Mouse (Mus musculus): Measurements from ENCODE around the gene Hacd2. TPM values are rescaled to one million over a fixed set of nuclear protein-coding genes. Genes with fewer than 3 reads are reported as not detected.

Hacd2 gene
- polyA plus RNA-seq, 1 experiment from 2014 or later: 49.1 TPM

DNA sequence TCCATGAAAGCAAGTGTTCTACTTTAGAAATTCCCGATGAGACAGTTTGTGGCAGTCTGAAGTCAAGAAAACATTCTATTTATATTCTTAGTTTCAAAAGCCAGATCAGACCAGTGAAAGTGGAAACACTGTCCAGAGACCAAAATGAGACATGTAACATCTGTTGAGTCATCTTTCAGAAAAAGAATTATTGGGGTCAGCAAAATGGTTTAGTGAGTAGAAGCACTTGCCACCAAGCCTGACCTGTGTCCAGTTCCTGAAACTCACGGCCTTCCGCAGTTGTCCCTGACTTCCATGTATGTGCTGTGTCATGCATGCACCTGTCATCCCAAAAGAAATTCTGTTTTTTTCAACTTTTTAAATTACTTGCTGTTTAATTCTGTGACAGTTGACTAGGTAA lies 34.6 kb downstream of the Hacd2 start:
- Histone ChIP-seq H3K36me3 (no peaks in the 10 kb centered on the region), H3K27ac (replicated peaks) (no peak overlapping the region), H3K27me3 (replicated peaks) (no peaks in the 10 kb centered on the region), H3K4me2 (no peak overlapping the region), H3K4me1 (no peaks in the 10 kb centered on the region), H3K9me3 (replicated peaks) (no peaks in the 10 kb centered on the region), H3K4me3 (replicated peaks) (no peak overlapping the region), H3K9ac (replicated peaks) (no peak overlapping the region)
- 93% methylated on average over 3 of the region's 3 CpGs for WGBS
- ATAC-seq (ENCODE audit: low FRiP score): no peak

DNA sequence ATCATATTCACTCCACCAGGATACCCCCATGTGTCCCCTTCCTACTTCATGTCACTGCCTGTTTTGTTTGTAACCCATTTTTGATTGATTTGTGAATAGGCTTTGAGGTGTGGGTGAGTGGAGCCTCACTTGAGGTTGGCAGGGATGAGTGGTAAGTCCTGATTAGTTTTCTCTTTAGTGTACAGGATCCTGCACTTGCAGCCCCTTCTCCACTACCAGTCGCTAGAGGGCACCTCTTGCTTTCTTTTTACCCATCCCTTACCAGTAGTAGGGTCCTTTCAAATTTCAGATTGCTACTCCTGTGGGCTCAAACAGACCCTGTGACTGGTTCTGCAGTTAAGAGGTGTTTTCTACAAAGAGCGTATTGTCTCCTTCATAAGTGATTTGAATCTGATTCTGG lies 38.8 kb downstream of the Hacd2 start:
- Histone ChIP-seq H3K4me3 (replicated peaks) (no peak overlapping the region), H3K36me3 (no peaks in the 10 kb centered on the region), H3K9ac (replicated peaks) (no peak overlapping the region), H3K27ac (replicated peaks) (no peak overlapping the region), H3K27me3 (replicated peaks) (no peaks in the 10 kb centered on the region), H3K4me1 (peaks cover 7% of the 10 kb centered on the region; the same call in 1 of the 2 replicates), H3K9me3 (replicated peaks) (no peaks in the 10 kb centered on the region), H3K4me2 (no peak overlapping the region)
- no peak for ATAC-seq (ENCODE audit: low FRiP score)
- WGBS: 64% methylated on average over 2 of the region's 2 CpGs

DNA sequence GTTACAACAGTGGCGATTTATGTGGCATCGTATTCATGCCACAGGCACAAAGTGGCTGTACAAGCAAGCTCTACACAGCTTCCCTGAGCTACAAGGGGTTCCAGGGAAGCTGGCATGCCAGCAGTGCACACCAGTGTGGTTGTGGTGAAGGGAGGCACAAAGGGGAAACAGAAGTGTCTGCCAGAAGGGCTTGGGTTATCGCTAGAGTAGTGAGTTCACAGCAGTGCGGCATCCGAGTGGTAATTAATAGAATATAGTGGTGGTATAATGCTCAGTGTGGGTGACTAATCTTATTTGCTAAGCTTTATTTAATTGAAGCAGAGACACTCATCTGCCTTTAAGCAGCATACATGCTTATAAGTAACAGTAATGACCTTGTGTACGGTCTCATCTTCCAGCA lies 43.5 kb downstream of the Hacd2 start:
- H3K27ac ChIP-seq (replicated peaks): 0 out of 2 replicates have a peak overlapping the region, but pooled peaks have one; percentile 18
- H3K9ac ChIP-seq (replicated peaks): no peak overlapping the region
- H3K4me2 ChIP-seq: no peak overlapping the region
- H3K9me3 ChIP-seq (replicated peaks): no peaks in the 10 kb centered on the region
- H3K36me3 ChIP-seq: no peaks in the 10 kb centered on the region
- H3K27me3 ChIP-seq (replicated peaks): no peaks in the 10 kb centered on the region
- no peak overlapping the region for H3K4me3 ChIP-seq (replicated peaks)
- no peak for ATAC-seq (ENCODE audit: low FRiP score)
- H3K4me1 ChIP-seq: peaks cover 7% of the 10 kb centered on the region; the same call in 1 of the 2 replicates
- WGBS: 40% methylated on average over 6 of the region's 6 CpGs

DNA sequence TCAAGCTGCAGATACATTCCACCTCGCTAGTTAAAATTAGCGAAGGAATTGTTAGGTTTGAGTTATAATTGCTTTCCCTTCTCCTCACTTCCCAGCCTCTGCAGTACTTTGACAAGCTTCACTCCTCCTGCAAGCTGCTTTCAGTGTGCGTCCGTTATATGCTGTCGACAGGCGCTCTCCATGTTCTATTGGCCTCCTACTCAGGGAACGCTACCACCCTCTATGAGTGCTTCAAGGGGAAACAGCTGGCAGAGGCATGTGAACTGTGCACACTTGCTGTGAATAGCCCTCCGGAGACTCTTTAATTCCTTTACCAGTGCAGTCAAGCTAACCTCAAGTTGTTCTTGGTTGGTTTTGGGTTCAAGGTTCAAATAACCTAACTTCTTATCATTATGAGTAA lies 44.9 kb downstream of the Hacd2 start:
- WGBS: 51% methylated on average over 8 of the region's 8 CpGs
- H3K4me1 ChIP-seq: peaks cover 7% of the 10 kb centered on the region; the same call in 1 of the 2 replicates
- H3K27me3 ChIP-seq (replicated peaks): no peaks in the 10 kb centered on the region
- no peak overlapping the region for H3K27ac ChIP-seq (replicated peaks)
- H3K4me2 ChIP-seq: no peak overlapping the region
- H3K9ac ChIP-seq (replicated peaks): no peak overlapping the region
- no peak for ATAC-seq (ENCODE audit: low FRiP score)
- no peak overlapping the region for H3K4me3 ChIP-seq (replicated peaks)
- H3K9me3 ChIP-seq (replicated peaks): no peaks in the 10 kb centered on the region
- H3K36me3 ChIP-seq: no peaks in the 10 kb centered on the region

DNA sequence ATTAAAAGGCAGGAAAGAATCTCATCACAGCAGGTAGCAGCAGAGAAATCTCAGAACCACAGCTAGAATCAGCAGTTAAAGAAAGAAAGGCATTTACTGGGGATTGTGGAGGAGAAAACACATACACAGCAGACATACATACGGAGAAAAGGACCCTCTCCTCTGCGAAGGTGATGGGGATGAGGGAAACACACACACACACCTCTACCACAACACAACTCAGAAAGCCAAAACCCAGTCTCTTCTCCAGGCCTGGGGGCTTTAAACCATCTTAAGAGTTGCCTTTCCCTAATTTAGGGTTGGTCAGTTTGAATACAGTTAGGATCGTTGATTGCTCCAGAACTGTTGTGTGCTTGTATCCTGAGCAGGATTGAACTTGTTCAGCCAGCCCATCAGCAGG lies 45.4 kb downstream of the Hacd2 start:
- Histone ChIP-seq H3K27ac (replicated peaks) (no peak overlapping the region), H3K4me3 (replicated peaks) (no peak overlapping the region), H3K4me2 (no peak overlapping the region), H3K4me1 (peaks cover 7% of the 10 kb centered on the region; the same call in 1 of the 2 replicates), H3K36me3 (no peaks in the 10 kb centered on the region), H3K27me3 (replicated peaks) (no peaks in the 10 kb centered on the region), H3K9me3 (replicated peaks) (no peaks in the 10 kb centered on the region), H3K9ac (replicated peaks) (no peak overlapping the region)
- no peak for ATAC-seq (ENCODE audit: low FRiP score)
- WGBS: 81% methylated on average over 3 of the region's 3 CpGs

DNA sequence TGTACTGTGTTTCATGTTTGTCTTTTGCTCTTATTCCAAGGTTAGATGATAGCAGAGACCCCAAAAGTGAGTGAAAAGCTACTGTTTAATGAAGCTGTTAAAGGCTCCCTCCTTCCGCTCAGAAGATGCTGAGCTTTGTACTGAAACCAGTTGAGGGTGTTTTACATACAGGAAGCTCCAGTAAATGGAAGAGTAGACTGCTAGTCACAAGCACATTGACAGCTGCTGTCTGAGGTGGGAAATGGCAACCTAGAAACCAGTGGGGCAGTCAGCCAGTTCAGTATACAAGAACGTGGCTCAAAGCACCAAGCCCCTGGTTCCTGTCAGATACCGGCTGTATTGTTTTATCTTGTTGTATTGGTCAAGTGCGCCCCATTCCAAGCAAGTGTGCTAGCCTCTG lies 46.7 kb downstream of the Hacd2 start:
- no peak overlapping the region for H3K27ac ChIP-seq (replicated peaks)
- H3K4me3 ChIP-seq (replicated peaks): no peak overlapping the region
- H3K4me1 ChIP-seq: peaks cover 7% of the 10 kb centered on the region; the same call in 1 of the 2 replicates
- WGBS: 91% methylated on average over 4 of the region's 4 CpGs
- H3K9me3 ChIP-seq (replicated peaks): no peaks in the 10 kb centered on the region
- ATAC-seq (ENCODE audit: low FRiP score): no peak
- H3K4me2 ChIP-seq: no peak overlapping the region
- no peaks in the 10 kb centered on the region for H3K36me3 ChIP-seq
- no peaks in the 10 kb centered on the region for H3K27me3 ChIP-seq (replicated peaks)
- H3K9ac ChIP-seq (replicated peaks): no peak overlapping the region

DNA sequence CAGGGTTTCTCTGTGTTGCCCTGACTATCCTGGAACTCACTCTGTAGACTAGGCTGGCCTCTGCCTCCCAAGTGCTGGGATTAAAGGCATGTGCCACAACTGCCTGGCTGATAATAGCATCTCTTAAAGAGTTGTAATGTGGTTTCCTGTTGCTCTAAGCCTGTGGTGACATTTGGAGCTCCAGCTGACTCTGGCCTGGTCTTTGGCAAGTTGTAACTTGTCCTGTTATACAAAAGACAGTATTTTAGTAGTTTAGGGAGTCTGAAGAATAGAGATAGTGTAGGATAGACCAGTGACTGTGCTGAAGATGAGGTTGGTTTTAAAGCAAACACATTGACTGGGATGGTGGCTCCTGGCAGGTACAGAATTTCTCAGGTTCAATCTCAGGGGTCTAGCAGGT lies 52.2 kb downstream of the Hacd2 start:
- no peak overlapping the region for H3K4me3 ChIP-seq (replicated peaks)
- H3K36me3 ChIP-seq: peaks cover 5% of the 10 kb centered on the region; the same call in 1 of the 2 replicates
- H3K9ac ChIP-seq (replicated peaks): no peak overlapping the region
- no peaks in the 10 kb centered on the region for H3K4me1 ChIP-seq
- H3K27ac ChIP-seq (replicated peaks): no peak overlapping the region
- H3K27me3 ChIP-seq (replicated peaks): no peaks in the 10 kb centered on the region
- H3K9me3 ChIP-seq (replicated peaks): no peaks in the 10 kb centered on the region
- ATAC-seq (ENCODE audit: low FRiP score): no peak
- no peak overlapping the region for H3K4me2 ChIP-seq

DNA sequence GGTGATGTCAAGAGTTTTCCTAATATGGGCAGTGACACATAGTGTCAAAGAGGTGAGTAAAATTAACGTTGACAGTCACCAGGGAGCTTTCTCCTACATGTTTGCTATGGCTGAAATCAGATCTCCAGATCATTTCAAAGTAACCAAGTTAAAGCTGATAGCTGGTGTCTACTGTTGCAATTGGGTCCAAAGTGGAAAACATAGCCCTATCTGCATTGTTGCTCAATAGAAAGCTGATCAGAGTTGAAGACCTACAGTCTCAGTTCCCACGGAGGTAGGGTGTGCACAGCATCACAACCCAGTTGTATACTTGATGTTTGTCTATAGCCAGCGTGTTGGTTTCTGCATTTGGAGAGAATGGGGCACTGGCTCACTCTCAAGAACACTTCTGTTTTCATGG lies 53.4 kb downstream of the Hacd2 start:
- H3K9ac ChIP-seq (replicated peaks): no peak overlapping the region
- no peak overlapping the region for H3K27ac ChIP-seq (replicated peaks)
- H3K4me3 ChIP-seq (replicated peaks): no peak overlapping the region
- WGBS: 96% methylated on average over 3 of the region's 3 CpGs
- H3K4me2 ChIP-seq: no peak overlapping the region
- no peaks in the 10 kb centered on the region for H3K9me3 ChIP-seq (replicated peaks)
- H3K27me3 ChIP-seq (replicated peaks): no peaks in the 10 kb centered on the region
- H3K36me3 ChIP-seq: peaks cover 5% of the 10 kb centered on the region; the same call in 1 of the 2 replicates
- ATAC-seq (ENCODE audit: low FRiP score): no peak
- H3K4me1 ChIP-seq: no peaks in the 10 kb centered on the region

DNA sequence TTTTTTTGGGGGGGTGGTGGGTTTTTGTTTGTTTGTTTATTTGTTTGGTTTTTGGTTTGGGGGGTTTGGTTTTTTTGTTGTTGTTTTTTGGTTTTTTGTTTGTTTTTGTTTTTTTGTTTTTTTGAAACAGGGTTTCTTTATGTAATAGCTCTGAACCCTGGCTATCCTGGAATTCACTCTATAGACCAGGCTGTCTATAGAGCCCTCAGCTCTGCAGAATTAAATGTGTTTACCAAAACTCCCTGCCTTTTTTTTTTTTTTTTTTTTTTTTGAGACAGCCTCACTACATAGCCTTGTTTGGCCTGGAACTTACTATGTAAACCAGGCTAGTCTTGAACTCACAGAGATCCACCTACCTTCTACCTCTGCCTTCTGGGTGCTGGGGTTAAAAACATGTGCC lies 71.3 kb downstream of the Hacd2 start:
- Histone ChIP-seq H3K27ac (replicated peaks) (no peak overlapping the region), H3K4me2 (no peak overlapping the region), H3K9me3 (replicated peaks) (no peaks in the 10 kb centered on the region), H3K36me3 (no peaks in the 10 kb centered on the region; the same call in 1 of the 2 replicates), H3K27me3 (replicated peaks) (no peaks in the 10 kb centered on the region), H3K4me1 (no peaks in the 10 kb centered on the region), H3K4me3 (replicated peaks) (no peak overlapping the region), H3K9ac (replicated peaks) (no peak overlapping the region)
- ATAC-seq (ENCODE audit: low FRiP score): no peak

DNA sequence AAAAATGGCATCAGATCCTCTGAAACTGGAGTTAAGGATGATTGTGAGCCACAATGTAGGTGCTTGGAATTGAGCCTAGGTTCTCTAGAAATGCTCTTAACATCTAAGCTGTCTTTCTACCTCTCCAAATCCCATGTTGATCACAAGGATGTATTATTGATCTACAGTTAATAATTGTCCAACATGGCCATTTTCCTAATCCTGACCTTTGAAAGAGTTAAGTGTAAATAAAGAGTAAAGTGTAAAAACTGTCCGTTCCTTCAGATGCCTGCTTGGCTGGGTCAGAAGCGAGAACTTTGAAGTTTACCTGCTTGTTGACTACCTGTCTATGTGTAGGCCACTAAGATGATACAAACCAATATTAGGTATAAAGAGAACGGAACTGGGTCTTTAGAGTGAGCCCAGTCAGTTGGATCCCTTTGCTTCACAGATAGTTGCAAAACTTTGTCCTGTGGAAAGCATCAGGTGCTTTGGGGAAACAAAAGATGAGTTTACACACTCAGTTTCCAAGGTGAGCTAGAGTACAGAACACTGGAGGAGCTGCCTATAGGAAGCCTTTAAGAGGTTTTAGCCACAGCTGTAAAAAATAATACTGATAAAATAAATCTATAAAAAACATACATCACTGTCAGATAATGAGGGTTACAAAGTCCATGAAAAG lies 75.8 kb downstream of the Hacd2 start:
- 92% methylated on average over 3 of the region's 3 CpGs for WGBS
- H3K4me3 ChIP-seq (replicated peaks): no peak overlapping the region
- H3K4me1 ChIP-seq: peaks cover 3% of the 10 kb centered on the region; the same call in 1 of the 2 replicates
- peaks cover 3% of the 10 kb centered on the region for H3K36me3 ChIP-seq
- no peak for ATAC-seq (ENCODE audit: low FRiP score)
- H3K9ac ChIP-seq (replicated peaks): no peak overlapping the region
- no peaks in the 10 kb centered on the region for H3K27me3 ChIP-seq (replicated peaks)
- H3K9me3 ChIP-seq (replicated peaks): no peaks in the 10 kb centered on the region
- no peak overlapping the region for H3K27ac ChIP-seq (replicated peaks)
- H3K4me2 ChIP-seq: no peak overlapping the region

DNA sequence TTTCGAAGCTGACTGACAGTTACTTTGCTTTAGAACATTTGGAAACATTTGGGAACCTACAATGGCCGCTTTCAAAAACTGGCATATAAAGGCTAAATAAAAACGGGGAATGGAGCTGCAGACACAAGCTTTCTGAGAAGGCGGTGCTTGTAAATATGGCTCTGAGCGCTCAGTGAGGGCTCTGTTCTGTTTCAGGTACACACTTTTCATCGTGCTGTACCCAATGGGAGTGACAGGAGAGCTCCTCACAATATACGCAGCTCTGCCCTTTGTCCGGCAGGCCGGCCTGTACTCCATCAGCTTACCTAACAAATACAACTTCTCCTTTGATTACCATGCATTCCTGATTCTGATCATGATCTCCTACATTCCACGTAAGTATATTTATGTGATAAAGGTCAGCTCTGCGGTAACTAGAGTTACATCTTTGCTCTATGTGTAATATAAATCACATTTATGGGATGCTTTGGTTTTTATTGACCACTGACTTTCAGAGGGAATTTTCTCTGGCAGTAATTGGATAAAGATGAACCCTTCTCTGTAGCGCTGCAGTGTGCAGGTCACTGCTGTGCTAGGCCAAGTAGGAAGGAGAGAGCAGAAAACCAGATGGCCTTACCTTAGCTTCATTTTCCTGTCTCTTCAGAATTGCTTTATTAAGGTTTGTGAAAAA lies 79.7 kb downstream of the Hacd2 start:
- Histone ChIP-seq H3K27me3 (replicated peaks) (no peaks in the 10 kb centered on the region), H3K36me3 (peaks cover 6% of the 10 kb centered on the region), H3K9me3 (replicated peaks) (no peaks in the 10 kb centered on the region), H3K4me2 (no peak overlapping the region), H3K9ac (replicated peaks) (no peak overlapping the region), H3K4me1 (peaks cover 3% of the 10 kb centered on the region; the same call in 1 of the 2 replicates), H3K27ac (replicated peaks) (no peak overlapping the region; the same call in 1 of the 2 replicates), H3K4me3 (replicated peaks) (no peak overlapping the region)
- 66% methylated on average over 12 of the region's 12 CpGs for WGBS
- no peak for ATAC-seq (ENCODE audit: low FRiP score)

DNA sequence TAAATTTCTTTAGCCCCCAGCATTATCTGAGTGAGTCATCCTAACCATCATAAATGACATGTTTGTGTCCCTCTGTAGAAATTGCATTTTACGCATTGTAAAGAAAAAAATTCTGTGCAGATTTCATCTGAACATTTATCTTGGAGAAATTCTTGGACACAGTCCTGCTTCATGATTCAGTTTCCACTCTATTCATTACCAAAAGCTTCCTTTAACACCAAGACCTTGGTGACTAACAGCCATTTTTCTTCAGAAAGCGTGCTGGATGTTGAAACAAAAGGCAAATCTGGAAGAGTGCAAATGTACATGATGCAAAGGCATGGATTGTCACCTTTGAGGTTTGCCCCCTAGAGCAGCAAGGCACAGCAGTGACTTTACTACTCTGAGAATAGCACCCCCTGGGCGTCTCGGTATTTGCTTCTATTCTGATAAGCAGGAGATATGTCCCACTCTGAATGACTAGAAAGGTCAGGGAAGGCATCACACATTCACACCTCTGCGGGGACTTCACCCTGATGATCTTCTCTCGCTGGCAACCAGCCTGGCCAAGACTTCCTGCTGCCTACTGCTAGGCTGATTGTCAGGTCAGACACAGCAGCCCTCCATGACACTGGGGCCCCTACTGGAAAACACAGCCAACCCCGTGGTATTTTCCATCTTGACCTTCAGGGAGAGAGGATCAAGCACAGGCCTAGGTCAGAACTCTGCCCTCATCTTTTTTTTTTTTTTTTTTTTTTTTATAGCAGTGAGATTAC lies 80.8 kb downstream of the Hacd2 start:
- no peaks in the 10 kb centered on the region for H3K27me3 ChIP-seq (replicated peaks)
- H3K36me3 ChIP-seq: peaks cover 12% of the 10 kb centered on the region
- no peak overlapping the region for H3K9ac ChIP-seq (replicated peaks)
- no peak overlapping the region for H3K27ac ChIP-seq (replicated peaks)
- H3K4me1 ChIP-seq: peaks cover 3% of the 10 kb centered on the region; the same call in 1 of the 2 replicates
- no peak overlapping the region for H3K4me2 ChIP-seq
- H3K4me3 ChIP-seq (replicated peaks): no peak overlapping the region
- ATAC-seq (ENCODE audit: low FRiP score): no peak
- no peaks in the 10 kb centered on the region for H3K9me3 ChIP-seq (replicated peaks)
- 80% methylated on average over 7 of the region's 7 CpGs for WGBS
